Mouse (Mus musculus): ENCODE measurements around the gene Dkk3.
"Not testable (repeated sequence)": the region's sequence is repeated elsewhere in the genome, so short reads cannot be mapped to it uniquely, and the experiment has no call there.

Gene Dkk3

DNA sequence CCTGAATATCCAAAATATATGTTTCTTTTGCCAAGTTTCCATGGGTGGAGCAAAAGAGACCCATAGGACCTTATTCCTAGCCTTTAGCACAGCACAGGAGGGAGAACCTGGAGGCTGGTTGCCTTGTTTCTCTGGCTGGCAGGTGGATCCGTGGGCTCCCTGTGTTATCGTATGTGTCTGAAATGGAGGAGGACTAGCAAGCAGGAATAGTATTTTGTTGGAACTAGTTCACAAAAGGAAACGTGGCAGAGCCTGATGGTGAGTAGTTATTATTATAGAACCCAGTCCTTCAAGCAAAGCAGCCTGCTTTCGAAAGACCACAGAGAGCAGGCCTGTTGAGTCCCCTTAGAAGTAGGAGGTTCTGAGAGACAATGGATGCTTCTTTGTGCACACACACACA, 6.2 kb upstream of the Dkk3 start:
- DNase-seq: not testable (repeated sequence)

DNA sequence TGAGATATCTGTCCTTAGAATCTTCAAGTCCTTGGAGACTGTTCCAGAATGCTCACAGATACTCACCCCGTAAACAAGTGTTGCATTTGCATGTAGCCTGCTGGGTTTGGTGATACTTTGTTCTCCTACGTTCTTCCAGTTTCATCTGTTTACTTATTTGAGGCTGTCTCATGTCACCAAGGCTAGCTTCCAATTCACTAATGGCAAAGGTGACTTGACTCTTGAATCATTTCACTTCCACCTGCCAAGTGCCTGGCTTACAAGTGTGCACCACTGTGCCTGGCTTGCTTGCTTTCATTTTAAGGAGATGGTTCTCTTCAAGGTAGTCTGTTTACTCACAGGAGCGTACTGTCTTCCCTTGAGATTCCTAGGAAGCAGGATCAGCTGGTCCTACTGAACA, 5.6 kb upstream of the Dkk3 start:
- DNase-seq: no peak

DNA sequence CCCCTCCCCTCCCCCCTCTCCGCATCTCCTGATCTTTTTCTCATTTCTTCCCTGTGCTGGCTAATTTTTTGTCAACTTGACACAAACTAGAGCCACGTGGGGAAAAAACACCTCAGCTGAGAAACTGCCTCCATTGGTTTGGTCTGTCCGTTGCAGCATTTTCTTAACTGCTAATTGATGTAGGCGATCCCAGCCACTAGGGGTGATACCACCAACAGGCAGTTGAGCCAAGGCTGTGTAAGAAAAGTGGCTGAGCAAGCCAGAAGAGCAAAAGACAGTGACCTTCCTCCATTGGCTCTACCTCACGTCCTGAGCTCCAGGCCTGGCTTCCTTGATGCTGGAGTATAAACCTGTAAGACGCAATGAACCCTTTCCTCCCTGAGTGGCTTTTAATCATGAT, 978 bp upstream of the Dkk3 start:
- no peak for DNase-seq

DNA sequence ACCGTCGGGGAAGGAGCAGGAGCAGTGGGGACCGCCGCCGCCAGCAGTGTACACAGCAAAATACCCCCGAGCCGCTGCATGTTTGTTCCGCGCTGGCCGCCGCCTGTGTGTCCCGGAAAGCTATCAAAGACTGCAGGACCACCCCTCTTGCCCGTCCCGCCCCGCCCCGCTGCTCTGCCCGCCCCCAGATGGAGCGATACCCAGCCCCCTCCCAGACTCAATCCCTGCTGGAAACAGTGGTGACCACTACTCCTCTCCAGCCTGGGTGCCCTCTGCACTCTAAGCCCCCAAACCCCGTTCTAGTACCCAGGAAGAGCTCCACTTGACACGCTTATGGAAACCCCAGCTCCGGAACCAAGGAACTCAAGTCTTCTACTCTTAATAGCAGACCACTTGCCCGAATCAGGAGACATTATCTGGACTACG, 528 bp downstream of the Dkk3 start:
- DNase-seq: no peak

DNA sequence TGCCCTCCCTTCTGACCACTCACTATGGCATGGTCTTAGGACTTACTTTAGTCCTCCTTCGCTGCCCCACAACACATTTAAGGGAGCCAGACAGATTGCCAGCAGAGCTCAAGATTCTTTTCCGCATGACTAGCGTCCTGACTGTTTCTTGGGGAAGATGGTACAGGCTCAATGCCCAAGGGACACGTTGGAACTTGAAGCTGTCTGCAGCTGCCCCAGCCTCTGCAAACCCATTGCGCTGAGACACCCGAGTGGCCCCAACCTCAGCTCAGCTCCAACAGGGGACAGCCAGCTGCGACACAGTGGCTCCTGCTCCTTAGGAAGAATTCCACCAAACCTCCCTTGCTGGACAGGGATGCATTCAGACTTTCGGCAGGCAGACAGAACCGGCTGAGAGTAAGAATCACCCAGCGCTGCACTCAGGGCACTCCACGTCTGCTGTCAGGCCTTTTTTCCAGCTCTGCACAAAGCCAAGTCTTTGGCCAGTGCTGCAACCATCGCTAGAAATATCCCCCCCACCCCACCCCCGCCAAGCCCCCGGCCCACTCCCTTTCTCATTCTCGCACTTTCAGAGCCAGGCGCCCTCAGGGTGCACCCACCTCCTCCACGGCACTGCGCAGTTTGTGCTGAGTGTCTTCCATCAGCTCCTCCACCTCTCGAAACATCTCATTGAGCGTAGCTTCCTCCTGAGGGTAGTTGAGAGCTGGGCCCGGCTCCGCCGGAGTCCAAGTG, 1.1 kb downstream of the Dkk3 start:
- DNase-seq: no peak

DNA sequence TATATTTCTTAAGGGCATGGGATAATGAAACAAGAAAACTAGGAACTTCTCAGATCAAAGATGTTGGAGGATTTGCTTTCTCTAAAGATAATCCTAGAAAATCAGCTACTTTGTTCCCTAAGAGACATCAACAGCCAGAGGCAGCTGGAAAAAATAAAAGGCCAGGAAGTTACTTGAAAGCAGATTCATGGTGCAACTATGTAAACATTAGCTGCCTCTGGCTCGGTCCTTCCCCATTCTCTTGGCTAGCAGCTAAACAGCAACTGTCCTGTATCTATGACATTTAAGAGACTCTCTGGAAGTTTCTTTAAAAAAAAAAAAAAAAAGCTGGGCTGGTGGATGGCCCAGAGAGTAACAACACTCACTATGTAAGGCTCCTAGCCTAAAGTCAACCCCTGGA, 3.7 kb downstream of the Dkk3 start:
- DNase-seq: no peak

DNA sequence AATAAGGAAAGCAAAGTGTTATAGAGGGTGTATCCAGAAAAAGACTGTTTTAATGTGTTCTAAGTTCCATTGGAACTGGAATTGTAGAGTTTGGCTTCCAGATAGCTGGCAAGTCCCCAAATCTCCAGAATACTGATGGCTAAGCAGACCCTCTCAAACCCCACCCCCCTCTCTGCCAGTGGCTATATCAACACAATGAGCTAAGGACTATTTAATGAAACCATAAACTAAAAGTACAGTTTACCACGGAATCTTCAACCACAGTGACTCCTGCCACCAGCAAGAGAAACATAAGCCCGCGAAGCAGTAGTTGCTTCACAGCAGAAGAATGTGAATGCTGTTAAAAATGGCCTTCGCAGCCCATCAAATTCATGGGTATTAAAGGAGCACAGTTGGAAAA, 4.4 kb downstream of the Dkk3 start:
- no peak for DNase-seq

DNA sequence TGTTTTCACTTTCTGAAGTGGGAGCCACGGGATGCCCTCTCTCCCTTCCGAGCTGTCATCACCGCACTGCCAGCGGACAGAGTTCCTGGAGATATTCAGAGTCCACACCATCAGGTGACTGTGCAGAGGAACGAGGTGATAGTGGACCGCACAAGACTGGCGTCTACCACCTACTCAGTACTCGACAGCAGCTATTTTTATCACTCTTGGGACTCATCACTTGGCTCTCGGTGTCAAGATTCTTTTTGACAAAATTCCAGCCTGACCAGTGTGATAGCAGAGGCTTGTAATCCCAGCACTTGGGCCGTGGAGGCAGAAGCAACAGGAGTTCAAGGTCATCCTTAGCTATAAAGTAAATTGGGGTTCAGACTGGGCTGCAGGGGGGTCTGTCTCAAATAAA, 9.7 kb downstream of the Dkk3 start:
- DNase-seq: no peak

DNA sequence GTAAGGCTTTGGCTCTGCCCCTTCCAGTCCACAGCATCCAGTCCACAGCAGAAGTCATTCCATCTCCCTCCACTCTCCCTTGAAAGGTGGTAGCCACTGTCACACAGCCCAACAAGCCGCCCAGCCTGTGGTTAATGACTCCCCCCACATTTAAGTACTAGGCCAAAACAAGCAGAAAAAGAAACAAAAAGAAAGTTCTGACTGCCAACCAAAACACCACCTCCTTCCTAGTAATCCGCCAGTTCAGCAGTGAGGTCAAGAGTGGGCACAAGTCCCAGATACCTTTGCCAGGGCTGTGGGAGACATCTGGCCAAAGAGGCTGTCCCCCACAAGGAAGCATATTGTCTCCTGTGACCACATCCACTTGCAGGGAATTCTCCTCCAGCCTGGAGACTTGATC, 10.9 kb downstream of the Dkk3 start:
- no peak for DNase-seq

DNA sequence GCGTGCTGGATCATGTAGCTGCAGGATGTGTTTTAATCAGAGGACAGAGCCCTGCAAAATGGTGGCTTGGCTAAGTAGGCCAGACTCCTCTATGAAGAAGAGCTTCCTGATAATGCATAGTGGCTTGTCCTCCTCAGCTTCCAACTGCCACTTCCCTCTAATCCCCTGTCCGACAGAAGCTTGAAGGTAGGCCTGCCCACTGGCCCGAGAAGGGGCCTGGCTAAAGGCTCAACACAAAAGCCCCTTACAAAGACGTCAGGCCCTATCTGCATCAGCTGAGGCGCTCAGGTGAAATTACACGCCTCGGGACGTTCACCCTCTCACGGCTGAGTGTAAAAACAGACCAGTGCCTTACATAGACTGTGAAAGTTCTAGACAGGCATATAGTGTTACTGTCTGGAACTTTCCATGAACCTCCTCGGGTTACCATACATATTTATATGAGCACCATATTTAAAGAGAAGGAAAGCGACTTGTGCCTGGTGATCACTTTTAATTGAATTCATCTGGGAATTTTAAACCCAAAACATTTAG, 14.1 kb downstream of the Dkk3 start:
- DNase-seq: no peak

DNA sequence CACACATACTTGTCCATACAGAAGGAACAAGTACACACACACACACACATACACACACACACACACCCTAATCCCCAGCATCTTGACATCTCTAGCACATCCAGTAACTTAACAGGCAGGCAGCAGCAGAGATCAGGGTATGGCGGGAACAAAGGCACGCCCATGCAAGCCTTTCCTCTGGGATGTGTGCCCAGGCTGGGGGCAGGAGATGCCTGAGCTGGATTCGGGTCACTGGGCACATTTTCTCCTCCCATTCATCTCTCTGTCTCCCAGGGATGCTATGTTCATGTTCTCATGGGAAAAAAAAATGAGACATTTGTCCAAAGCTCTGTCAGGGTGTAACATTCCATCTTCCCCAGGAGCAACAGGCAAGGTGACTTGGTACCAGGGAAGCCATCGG, 14.9 kb downstream of the Dkk3 start:
- no peak for DNase-seq

DNA sequence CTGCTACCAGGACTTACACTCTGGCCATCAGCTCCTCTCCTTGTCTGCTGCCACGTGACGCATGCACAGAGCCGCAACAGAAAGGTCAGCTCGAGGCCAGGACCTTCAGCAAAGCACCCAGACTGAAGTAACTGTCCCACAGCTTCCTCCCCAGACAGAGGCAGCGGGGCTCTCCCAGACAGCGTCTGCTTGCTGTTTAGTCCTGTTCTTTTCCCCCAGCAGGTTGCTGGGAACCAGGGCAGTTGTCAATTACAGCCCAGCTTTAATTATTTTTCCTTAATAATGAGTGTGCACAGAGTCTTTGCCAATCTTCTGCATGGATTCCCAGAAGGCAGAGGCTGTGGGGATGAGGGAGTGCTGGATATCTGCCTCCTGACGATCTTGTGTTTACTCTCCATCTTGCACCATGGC, 15.8 kb downstream of the Dkk3 start:
- no peak for DNase-seq

DNA sequence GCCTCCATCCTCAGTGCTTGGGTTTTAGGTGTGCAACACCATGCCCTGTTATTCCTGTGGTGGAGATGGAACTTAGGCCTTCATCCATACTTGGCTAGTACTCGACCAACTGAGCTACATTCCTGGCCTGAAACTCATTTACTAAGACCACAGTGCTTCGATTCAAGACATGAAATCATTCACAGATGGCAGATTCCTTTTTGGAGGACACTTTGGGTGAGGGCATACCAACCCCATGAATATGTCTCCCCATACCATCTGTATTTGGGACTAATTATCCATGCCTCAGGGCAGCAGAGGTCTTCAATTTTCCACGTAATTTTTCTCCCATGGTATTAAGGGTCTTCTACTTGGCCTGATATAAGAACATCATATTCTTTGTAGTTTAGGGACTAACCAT, 16.2 kb downstream of the Dkk3 start:
- no peak for DNase-seq

DNA sequence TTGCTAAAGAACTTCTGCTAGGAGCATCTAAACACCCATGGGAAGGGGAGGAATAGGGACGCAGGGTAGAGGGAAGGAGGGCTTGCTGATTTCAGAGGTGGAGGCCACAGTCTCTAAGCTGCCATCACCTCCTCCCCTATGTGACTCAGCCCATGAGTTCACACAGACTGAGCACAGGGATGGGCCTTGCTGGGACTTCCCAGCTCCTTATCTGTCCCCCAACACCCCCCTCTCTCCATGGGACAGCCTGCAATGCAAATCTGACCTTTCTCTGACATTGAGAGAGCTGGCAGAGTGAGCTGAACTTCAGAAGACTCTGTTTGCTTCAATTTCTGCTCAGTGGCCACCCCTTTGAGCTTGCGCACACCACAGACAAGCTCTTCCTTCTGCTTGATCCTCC, 18.1 kb downstream of the Dkk3 start:
- DNase-seq: no peak

DNA sequence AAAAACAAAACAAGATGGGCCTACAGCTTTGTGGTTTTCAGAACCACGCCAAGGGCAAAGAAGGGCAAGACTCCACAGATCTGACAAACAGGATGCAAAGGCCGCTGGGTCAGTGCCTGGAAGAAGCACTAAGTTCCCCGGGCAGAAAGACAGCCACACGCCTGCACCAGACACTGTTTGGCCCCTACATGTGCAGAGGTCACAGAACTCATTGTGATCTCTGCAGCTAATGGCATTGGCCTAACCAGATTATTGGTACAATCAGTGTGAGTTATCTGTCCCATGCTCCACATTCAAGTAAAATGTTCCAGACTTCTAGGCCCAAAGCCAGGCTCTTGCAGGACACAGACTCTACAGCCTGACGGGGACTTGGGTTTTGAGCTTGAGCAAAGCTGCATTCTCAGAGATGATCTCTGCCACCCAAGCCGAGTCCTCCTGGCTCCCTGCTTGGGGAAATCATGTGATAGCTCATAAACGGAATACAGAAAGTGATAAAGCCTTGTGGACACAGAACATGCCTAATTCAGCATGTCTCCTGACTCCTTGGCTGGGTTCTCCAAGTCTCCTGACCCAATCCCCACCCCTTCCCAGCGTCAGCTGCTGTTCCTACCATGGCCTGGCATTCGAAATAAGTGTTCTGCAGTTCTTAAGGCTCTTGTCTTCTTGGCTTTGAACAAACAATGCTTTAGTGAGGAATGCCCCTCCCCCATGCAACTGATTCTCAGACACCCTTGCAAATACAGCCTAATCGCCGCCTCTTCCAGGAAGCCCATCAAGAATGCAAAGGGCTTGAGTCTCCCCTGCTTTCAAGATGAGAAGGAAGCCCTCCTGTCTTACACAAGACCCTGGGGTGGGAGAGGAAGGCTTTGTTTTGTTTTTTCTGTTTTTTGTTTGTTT, 20.1 kb downstream of the Dkk3 start:
- DNase-seq: no peak

DNA sequence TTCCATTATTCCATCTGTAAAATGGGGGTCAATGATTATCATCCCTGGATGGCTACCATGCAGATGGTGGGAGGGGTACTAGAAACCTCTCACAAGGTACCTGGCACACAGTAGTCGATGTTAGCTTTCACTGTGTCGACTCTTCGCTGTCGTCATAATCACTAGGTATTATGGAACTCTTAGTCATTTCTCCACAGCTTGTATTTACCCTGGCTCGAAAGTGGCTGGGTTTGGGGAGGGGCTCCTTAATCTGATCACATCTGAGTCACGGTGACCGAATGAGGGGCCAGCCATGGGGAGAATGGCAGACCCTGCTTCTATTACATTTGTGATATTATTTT, 20.7 kb downstream of the Dkk3 start:
- no peak for DNase-seq

DNA sequence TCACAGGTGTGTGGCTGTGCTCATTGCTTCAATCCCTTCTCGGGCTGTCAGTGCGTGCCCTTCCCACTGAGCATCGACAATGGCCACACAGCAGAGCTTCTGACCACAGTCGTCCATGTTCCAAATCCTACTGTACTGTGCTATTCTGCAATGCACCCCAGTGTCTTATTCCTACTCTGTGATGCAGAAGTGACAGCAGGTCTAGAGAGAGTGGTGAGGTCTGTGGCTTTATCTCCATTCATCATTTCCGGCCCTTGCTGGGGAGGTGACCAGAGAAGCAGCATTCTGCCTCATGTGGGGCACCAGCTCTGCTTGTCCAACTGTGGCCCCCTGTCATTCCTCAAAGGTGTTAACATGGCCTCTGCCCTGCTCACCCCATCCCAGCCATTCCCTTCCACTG, 22.3 kb downstream of the Dkk3 start:
- no peak for DNase-seq

DNA sequence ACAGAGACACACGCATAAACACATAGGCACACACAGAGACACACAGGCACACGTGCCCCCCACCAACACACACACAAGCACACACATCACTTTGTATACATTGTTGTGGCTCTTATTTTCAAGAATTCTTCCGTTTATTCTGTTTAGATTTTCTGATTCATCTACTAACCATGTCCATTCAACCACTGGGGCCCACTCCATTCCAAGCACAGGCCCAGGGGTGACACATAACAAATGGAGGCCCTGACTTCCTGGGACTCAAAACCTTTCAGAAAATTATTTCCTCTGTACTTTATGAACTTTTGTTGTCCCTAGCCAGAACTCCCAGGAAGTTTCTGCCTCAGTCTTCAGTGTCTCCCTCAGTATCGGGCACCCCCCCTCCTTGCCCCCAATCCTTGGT, 23.7 kb downstream of the Dkk3 start:
- no peak for DNase-seq

DNA sequence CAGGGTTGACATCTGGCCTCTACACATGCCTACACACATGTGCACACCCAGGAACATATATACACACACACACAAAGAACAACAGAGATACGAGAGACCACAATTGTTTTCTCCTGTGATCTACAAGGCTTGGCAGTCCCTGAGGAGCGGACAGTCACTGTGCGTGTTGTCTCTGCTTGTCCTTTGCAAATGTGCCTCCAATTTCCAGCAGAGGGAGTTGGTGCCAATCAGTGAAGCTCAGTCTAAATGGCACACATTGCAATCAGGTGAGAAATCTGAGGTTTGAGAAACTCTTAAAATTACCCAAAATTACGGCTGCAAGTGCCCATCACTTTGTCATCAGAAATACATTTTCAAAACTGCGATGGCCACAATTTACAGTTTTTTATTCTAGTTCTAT, 25.6 kb downstream of the Dkk3 start:
- no peak for DNase-seq

DNA sequence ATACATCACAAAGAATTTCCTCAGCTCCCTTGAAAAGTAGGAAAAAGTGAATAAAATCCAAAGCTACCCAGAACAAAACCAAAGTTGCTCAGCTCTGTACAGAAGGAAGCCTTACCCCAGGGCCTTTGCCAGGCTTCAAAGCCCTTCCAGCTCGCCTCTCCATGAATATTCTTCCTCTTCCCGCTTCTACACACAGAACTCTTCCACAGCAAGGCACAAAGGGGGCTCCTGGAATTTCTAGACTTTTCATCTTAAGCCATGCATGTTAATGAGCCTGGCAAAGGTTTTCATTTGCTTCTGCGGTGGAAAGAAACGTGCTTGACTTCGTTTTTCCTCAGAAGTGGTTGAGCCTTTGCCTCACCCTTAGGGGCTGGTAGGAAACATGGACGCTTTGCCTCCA, 26.9 kb downstream of the Dkk3 start:
- no peak for DNase-seq

DNA sequence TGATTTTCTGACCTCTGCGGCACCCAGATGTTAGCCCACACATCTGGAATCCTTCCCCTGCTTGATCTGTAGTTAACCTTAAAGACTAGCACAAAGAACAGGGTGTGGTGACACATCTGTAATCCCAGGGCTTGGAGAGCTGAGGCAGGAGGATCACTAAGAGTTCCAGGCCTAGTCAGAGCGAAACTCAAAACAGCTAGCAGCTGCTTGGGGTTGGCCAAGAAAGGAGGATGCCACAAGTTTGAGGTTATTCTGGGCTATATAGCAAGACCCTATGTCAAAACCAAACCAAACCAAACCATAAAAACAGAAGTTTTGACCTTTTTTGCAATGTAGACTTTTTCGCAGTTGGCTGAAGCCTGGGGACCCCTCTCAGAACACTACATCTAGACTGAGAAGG, 28.2 kb downstream of the Dkk3 start:
- no peak for DNase-seq

DNA sequence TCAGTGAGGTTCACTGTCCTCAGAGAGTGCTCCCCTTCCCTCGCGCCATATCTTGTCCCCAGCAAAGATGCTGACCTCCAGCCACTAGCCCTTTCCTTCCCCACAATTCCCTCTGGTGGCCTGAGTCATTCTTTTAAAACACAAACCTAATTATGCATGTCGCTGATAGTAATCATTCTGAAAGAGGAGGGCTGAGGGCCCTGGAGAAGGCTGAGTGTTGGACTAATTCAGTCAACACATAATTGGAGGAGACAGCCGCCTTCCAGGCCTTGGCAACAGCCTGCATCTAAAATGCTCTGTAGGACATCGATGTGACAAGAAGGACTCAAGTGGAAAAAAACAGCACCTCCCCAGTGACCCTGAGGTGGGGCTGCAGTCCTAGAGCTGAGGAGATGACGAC, 29.0 kb downstream of the Dkk3 start:
- DNase-seq: no peak

DNA sequence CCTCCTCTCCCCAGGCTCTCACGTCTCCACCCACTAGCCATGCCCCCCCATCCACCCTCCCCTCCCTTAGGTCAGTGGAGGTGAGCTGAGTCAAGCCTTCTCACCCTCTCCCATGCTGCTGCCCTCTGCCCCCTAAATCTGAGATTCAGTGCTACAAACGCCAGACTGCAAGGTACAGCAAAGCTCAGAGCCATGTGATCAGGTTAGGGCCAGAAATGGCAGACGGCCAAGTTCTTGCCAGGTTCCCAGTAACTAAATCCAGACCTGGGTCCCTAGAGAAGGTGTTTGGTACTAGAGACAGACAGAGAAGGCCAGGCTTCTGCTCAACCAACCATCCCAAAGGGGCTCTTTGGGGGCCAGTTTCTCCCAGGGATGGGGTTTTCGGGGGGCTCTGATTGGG, 30.0 kb downstream of the Dkk3 start:
- no peak for DNase-seq

DNA sequence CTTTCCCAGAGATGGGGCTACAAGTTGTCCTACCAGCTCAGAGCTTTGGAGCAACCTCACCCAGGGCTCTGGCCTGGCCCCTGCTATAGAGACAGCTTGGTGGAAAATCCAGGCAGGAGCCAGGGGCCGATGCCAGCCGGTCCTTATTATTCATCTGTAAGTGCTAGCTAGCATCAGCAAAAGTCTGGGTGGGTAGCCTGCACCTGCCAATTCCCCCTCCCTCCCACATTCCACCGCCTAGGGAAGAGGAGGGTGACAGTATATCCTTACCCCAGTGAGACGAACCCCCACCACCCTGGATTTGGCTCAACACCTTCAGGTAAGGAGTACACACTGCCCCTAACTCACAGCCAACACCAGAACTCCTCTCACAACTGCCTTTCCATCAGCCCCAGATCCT, 30.9 kb downstream of the Dkk3 start:
- no peak for DNase-seq
